Mouse (Mus musculus): ENCODE data around the gene Pdlim7. TPM values are rescaled to one million over a fixed set of nuclear protein-coding genes. Genes with fewer than 3 reads are reported as not detected.

The Pdlim7 gene
- total RNA-seq, 2 experiments from 2014 or later = 115 to 119 TPM

DNA sequence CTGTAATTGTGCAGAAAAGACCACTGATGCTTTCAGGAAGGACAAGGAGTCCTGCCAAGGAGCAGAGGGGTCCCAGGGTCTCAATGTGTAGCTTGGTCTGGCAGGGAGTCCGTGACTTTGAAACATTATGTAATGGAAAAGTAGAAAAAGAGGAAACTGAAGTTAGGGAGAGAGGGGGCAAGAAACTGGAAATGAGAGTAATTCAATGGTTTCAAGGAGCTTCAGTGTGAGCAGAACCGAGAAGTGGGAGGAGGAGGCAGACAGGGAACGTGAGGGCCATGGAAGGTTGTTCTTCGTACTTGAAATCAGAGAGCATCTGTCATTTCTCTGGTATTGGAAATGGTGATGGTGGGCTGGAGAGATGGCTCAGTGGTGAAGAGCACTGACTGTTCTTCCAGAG lies 6.1 kb upstream of the Pdlim7 start:
- DNase-seq = no peak

DNA sequence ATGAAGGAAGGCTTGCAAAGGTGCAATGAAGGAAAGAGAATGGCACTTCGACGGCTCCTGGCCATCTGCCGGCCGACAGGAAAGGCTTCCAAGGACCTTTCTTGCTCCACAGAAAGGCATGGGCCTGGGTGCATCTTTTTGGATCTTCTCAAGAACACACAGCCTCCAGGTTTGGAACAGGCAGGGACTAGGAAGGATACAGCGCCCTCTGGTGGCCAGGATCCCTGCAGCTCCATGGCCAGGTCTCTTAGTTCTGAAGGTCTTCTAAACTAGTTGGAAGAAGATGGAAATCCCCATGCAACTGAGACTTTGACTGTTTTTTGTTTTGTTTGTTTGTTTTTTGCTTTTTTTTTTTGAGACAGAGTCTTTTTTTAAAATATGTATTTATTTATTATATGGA lies 3.5 kb upstream of the Pdlim7 start:
- peak; percentile 93 for DNase-seq

DNA sequence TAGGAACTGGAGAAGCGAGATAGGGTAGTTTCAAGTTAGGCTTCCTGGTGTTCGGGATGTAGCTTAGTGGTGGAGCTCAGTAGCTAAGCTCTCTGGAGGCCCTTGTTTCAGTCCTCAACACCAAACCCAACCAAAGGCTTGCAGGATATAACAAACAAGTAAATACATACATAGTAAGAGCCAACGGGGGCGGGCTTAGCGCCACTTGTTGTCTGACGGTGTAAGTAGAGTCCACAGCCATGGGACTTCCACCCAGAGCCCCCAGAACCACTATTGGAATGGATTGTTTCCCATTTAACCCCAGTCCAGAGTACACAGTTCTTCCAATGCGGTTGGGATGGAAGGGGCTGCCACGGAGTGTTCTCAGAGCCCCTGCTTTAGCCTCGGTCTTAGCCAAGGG lies 352 bp upstream of the Pdlim7 start:
- DNase-seq = no peak

DNA sequence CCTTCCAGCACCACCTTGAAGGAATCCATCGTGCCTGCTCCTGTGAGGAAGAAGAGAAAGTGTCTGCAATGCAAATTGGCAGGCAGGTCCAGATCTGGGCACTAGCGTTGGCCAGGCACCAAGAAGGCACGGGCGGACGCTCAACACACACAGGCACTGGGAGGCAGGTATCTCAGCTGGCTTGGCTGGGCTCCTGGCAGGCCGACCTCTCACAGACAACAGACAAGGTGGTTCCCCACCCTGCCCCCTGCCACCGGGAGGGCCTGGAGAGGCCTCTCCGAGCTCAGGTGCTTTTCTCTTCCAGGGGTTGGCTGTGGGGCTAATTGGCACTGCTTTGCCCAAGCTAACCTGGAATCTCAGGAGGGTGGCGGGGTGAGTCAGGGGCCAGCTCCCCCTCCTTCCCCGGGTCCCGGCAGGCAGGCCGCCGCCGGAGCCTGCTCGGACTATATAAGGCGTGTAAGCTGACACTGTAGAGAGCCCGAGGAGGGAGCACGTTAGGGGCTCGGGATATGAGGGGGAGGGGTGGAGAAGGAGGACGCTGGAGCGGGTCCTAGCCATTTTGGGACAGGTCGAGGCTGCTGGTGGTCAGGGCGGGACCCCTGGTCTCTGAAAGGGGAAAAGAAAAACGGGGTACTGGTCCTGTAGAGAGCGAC lies 971 bp downstream of the Pdlim7 start:
- DNase-seq = peak; percentile 79

DNA sequence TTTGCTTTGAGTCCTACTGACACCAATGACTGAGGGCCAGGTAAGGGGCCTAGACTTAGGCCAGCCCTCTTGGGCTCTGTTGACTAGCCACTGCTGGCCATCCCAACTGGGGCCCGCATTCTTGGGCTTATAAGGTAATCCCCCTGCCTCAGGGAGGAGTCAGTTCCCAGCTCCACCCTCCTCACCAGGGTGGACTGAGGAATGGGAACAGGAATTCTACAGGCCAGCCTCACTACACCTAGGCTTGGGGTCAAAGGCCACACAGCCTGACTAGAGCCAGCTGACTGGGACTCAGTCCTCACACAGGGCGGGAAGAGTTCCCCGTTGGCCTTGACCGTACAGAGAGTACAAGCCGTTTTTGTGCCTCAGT lies 2.0 kb downstream of the Pdlim7 start:
- DNase-seq = no peak

DNA sequence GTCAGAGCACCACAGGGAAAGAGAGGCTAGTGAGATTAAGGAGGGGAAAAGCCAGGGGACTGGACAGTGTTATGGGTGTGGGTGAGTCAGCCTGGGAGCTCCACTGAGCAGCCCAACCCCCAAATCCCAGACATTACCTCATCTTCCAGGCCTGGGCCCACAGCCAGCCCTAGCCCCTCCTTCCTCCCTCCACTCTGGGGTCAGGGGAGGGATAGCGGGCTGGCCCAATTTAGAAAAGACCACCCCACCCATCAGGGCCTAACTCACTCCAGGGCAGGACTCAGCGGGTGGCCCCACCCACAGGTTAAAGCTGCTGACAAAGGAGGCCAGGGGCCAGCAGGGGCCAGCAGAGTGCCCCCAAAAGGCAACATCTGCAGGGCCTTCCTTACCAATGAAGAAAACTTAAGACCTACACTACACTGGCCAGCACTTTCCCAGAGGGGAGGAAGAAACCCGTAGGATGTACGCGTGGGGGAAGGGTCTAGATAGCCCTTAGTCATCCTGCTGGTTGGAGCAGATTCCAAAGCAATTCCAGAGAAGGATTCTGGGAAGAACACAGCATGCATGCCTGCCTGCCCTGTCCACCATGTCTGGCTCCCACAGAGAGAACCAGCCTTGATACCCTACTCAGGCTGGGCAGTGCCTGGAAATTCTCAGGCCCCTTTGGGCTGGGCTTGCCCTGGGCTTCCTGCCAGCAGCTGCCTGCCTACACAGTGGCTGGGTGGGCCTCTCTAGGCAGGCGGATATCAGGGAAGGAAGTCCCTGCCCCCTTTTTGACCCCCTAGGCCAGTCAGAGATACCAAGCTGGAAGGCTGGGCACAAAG lies 2.6 kb downstream of the Pdlim7 start:
- DNase-seq = peak; percentile 96

DNA sequence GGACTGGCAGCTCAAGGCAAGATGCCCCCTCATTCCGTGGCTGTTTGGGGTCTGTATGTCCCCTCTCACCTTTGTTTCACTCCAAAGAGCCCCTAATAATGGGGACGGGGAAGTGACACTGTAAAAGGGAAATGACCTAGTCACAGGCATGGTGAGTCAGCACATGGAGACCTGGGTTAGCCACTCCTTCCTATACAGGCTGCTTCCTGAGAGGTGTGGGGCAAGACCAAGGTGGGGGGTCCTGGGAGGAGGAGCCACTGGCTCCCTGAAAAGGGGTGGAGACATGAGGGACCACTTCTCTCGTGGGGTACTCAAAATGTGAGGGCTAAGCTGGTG lies 3.2 kb downstream of the Pdlim7 start:
- DNase-seq = no peak

DNA sequence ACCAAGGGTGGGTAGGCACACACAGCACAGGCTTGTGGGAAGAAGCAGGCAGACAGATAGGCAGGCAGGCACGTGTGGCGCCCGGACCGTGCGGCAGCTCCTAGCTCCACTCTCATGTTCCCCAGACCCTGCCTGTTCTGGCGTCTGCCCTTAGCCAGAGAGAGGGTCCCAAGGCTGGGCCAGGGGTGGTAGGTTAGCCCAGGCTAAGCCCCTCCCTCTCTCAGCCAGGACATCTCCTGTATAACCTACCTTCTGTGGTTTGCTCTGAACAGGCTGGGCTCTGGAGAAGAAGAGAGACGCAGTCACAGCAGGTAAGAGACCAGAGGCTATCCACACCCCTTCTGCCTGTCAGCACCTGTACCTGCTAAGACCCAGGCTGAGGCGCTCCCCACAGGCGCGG lies 4.9 kb downstream of the Pdlim7 start:
- DNase-seq = no peak

DNA sequence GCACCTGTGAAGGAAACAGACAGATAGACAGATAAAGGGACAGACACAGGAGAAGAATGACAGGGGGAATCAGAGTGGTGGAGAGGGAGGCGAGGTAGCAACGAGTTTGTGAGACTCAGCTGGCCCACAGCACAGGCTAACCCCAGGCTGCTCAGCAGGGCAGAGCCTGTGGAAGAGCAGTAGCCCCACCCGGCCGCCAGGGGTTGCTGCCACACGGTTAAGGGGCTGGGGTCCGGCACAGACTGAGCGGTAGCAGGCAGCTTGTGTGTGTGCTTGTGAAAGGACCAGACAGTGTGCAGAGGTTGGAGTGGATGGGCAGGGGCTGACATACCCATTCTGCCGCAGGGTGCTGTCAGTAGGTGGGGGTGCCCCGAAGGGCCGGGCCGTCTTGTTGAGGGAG lies 5.6 kb downstream of the Pdlim7 start:
- no peak for DNase-seq

DNA sequence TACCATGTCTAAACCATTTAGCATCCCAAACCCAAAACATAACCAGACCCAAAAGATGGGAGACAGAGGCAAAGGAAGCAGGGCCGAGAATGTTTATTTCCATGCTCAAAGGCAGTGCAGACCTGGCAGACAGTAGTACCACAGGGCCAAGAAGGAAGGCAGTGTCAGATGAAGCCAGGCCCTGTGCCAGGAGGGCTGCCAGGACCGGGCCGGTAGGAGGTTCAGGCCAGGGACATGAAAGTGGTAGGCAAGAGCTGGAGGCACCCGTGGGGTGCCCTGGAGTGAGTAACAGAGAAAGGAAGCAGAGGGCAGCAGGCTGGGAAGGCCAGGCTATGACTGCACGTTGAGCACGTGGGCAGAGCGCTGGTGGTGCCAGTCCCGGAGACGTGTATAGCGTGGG lies 6.8 kb downstream of the Pdlim7 start:
- DNase-seq = no peak

DNA sequence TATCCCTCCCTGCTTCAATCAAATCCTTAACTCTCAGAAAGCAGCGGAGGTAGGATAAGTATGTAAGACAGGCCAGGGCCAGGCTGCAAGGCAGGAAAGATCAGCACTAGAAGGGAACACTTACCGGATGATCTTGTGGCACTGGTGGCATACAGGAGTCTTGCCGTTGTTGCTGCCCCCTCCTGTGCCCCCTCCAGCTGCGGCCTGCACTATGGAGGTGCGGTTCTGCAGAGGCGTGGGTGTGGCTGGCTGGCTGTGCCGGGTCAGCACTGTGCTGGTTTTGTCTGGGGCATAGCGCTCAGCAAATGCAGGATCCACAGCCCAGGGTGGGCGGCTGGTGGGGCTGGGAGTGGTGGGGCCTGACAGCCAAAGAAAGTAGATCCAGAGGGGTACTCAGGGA lies 7.7 kb downstream of the Pdlim7 start:
- no peak for DNase-seq

DNA sequence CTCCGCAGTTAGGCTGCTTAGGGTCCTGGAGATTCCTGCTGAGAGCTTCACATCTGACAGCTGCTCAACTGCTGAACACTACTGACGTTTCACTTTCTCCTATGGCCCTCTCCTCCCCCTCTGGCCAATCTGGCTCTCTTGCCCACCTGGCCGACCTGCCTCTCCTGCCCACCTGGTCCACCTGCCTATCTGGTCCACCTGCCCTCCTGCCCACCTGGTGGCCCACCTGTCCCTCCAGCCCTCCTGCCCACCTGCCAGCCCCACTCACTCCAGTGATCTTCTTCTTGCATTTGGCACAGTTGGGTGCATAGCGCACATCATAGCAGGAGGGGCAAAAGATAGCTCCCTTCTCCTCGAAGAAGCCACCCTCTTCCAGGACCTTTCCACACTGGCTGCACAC lies 9.1 kb downstream of the Pdlim7 start:
- DNase-seq = no peak

DNA sequence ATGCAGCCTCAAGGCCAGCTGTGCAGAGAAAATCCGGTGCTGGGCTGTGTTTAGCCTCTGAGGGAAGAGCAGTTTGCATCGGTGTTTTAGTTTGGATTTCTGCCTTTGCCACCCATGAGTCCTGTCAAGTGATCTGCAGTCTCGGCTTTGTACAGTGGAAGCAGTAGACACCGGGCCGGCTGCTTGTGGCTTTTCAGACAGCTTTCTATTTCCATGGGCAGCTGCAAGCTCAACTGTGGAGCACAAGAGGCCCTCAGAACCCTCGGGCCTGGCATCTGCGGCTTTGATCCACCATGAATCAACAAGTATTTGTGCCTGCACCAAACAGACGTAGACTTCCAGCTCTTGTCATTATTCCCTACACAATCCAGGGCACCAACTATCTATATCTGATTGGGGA lies 11.1 kb downstream of the Pdlim7 start:
- DNase-seq = no peak

DNA sequence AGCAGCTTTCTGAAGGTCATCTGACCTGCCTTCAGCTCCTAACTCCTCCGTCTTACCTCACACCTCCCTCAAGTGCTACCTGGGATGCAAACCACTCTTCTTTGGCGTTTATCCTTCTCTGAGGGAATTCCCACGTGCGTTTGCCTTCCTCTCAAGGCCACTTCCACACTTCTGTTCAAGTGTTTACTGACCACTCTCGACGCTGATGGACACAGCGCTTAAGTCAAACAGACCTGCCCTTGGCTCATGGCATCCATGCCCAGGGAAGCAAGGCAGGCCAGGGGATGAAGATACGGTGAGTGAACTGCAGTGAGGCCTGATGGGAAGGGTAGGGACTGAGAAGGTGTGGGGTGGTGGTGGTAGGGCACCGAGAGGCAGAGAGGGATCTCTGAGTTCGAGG lies 12.9 kb downstream of the Pdlim7 start:
- DNase-seq = no peak

DNA sequence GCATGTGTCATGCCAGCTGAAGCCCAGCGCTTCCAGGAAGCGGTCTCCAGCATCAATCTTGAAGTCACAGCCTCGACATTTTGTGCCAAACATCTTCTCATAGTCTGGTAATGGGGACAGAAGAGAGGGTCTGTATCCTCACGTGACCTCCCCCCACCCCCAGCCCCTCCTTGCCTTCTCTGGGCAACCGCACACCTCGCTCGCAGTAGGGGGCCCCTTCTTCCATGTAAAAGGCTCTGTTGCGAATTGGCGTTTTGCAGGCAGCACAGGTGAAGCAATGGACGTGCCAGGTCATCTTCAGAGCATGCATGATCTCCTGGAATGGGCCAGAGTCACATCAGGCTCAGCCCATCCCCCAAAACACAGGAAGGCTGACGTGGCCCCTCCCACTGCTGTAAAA lies 14.6 kb downstream of the Pdlim7 start:
- no peak for DNase-seq

DNA sequence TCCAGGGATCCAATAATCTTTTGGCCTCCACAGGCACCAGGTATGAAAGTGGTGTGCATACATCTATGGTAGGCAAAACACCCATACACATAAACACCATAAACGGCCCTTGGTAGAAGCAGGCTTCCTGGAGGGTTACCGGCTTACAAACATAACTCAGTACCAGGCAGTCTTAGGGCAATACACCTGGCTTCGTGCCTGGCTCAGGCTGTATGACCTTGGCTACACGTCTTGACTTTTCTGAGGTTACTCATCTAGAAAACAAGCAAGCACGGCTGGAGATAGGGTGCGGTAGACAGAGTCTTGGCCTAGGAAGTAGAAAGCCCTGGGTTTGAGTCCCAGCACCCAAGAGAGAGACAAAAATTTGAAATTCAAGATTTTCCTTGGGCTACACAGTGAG lies 16.8 kb downstream of the Pdlim7 start:
- DNase-seq = no peak

DNA sequence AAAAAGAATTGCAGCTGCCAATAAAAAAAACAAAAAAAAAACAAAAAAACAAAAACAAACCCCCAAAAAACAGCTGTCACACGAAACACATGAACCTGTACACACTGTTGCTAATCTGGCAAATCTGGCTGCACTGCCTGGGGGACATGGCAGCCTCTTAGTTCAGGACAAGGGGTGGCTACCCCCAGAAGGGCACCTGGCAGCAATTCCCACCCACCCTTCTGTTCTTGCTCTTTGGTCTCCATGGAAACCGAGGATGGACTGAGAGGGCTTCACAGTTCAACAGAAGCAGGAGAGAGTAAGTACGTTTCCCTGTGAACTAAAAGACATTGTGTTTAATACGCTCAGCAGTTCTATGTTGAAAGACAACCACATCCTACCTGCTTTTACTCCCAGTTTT lies 17.8 kb downstream of the Pdlim7 start:
- no peak for DNase-seq

DNA sequence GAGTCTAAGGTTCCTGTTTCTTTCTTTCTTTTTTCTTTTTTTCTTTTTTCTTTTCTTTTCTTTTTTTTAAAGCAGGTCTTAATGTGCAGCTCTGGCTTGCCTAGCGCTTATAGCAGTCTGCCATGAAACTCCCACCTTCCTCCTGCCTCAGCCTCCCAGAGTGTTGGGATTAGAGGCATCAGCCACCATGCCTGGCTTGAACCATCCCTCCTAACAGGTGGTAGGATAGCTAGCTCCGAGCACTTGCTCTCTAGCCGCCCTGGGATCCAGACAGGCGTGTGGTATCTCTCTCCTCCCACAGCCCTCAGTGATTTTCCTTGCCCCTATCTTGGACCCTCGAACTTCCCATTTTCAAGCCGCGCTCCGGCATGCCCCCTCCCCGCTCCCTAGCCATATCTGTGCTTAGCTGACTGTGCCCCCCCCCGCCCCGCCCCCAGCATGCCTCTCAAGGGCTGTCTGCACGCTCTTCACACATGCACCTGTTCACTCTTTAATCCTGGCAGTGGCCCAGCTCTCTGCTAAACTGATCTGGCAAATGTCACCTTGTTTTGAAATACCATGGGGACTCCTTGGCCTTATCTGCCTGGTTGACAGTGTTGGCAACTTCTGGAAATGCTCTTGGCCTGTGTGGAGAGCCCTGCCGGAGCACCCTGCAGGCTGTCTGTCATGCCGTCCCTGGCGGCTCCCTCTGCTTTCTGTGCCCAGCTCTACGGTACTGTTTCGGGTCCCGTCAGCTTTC lies 18.4 kb downstream of the Pdlim7 start:
- DNase-seq = peak; percentile 83

DNA sequence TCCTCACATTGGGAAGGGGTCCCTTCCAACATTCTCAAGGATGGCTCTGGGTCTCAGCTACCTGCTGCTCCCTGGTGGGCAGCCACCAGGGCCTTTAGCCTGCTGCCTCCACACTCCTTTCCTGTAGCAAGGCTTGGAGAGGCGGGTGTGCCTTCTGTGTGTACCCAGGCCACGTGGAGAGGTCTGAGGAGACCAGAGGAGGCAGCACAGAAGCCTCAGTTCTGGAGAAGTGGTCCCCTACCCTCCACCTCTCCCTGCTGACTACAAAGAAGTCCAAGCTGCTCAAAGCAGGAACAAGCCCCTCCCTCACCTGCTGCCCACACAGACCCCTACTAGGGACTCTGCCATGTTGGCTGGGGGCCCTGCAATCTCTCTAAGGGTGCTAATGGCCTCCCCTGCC lies 19.2 kb downstream of the Pdlim7 start:
- no peak for DNase-seq

DNA sequence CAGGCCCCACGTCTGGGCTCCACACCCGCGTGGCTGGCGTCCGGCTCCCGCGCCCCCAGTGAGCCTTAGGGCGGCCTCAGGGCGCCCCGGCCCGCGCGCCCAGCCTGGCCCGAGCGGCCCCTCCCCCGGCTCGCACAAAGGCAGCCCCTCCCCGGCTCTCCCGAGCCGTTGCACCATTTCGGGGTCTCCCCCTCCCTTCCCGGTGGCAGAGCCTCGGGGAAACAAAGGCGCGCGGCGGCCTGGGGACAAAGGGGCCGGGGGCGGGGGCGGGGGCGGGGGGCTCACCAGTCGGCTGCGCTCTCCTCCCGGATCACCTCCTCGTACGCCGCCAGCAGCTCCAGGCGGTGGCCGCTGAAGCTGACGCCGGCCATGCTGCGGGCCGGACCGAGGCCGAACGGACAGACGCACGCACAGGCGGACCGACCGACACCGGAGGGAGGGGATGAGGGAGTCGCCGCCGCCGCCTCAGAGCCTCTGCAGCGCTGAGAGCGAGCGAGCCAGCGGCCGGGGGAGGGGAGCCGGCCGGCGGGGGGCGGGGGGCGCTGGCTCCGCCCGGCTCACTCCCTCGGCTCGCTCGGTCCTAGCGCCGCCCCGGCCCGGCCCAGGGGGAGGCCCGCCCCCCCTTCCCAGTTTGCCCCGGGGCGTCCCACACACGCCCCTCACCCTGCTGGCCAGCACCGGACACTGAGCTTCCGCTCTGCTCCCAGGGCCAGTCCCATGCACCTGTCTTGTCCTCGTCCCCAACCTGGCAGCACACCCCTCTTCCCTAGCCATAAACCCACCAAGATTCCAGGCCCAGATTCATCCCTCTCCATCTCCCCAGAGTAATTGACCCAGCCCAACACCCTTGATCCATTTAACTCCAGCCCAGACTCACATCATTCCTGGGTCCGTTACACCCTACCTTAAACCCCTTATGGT lies 25.6 kb downstream of the Pdlim7 start, which contains the start of gene Dbn1:
TSS of gene Dbn1 (minus strand) at position 534 of the 921 bp plus-strand sequence.
- DNase-seq = peak; percentile 68

DNA sequence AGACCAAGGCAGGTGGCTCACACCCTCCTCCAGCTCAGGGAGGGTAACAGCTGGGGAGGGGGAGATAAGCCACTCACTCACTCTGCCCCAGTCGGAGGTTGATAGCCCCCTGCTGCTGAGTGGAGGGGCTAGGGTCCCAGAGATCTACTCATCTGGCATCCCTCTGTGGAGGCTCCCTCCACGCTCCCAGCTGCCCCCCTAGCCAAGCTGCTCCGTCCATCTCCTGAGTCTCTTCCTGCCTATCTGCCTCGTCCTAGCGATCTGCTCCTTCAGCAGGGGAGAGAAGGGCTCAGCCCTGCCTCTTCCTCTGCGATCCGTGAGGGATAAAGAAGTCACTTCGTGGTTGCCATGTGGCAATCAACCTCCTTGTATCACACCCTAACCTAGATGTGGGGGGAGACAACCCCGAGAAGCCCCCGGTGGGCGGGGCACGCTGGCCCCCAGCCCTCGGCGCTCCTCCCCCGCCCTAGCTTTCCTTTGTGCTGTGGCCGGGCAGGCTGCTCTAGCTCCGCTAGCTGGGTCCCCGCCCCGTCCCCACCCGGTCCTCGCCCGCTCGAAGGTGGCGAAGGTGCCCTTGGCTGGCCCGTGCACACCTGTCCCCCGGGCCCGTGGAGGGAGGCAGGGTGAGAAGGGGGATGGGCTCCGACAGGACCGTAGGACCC lies 26.4 kb downstream of the Pdlim7 start:
- peak; percentile 57 for DNase-seq

All from heart, postnatal 4 days (tissue).